Mouse (Mus musculus) stomach, embryonic 16.5 days (tissue): ENCODE measurements around the gene Nptn. TPM values are rescaled to one million over a fixed set of nuclear protein-coding genes. Genes with fewer than 3 reads are reported as not detected.

ENCODE experiments used
- ATAC-seq: fragments of 200-750 bp; cut with Nextera tagmentation; 2 replicates; pipeline ENCODE4 v1.8.0; 2017; ENCODE audit warnings: moderate number of reproducible peaks, moderate TSS enrichment; ENCODE audit not compliant: insufficient read depth, low FRiP score
- H3K27ac ChIP-seq: fragments of 300-500 bp; sonication (generic); 2 replicates; pipeline ENCODE4 v1.5.1; 2014; ENCODE audit warnings: low read length
- H3K27me3 ChIP-seq: fragments of 300-500 bp; sonication (generic); 2 replicates; pipeline ENCODE4 v1.6.1; 2014; ENCODE audit warnings: low read length, control low read depth, mixed read lengths; ENCODE audit not compliant: control insufficient read depth, insufficient read depth
- H3K36me3 ChIP-seq: fragments of 300-500 bp; sonication (generic); 2 replicates; pipeline ENCODE4 v1.6.1; 2014; ENCODE audit warnings: low read length; ENCODE audit not compliant: control insufficient read depth, insufficient read depth
- H3K4me1 ChIP-seq: fragments of 300-500 bp; sonication (generic); 2 replicates; pipeline ENCODE4 v1.6.1; 2014; ENCODE audit warnings: low read length, control low read depth, mixed read lengths; ENCODE audit not compliant: control insufficient read depth, insufficient read depth
- H3K4me2 ChIP-seq: fragments of 300-500 bp; sonication (generic); 2 replicates; pipeline ENCODE4 v1.6.1; 2014; ENCODE audit warnings: low read depth, low read length, mixed read lengths
- H3K4me3 ChIP-seq: fragments of 300-500 bp; sonication (generic); replicated peaks from 2 replicates; pipeline ENCODE4 v1.5.1; 2014; ENCODE audit warnings: mild to moderate bottlenecking, low read length
- H3K9ac ChIP-seq: fragments of 300-500 bp; sonication (generic); 2 replicates; pipeline ENCODE4 v1.6.1; 2014; ENCODE audit warnings: low read length
- H3K9me3 ChIP-seq: fragments of 300-500 bp; sonication (generic); replicated peaks from 2 replicates; pipeline ENCODE4 v1.6.1; 2016; ENCODE audit warnings: low read length, control low read depth; ENCODE audit not compliant: control insufficient read depth
- WGBS: fragments of 180-500 bp; shearing (Covaris S2); extraction: QIAGEN DNeasy Blood & Tissue Kit; methylation state at CpG from one replicate; pipeline ENCODE4 v1.1.7; 2014; 5-methylcytosine and 5-hydroxymethylcytosine counted together
- polyA plus RNA-seq: library from polyadenylated mRNA; unstranded; fragments of >200 nt; fragmentation: Nextera tagmentation; extraction: Ambion mirVana; gene quantifications from 2 replicates; pipeline ENCODE4 v1.2.1, GENCODE M21; 2015

Nptn gene
- polyA plus RNA-seq, 1 experiment from 2014 or later, result 155 TPM

- Histone ChIP-seq H3K27ac (peak overlapping the region; percentile 93), H3K9me3 (no peaks in the 10 kb centered on the region), H3K9ac (peak overlapping the region; percentile 78), H3K4me2 (peak overlapping the region; percentile 68), H3K36me3 (no peaks in the 10 kb centered on the region), H3K27me3 (no peaks in the 10 kb centered on the region), H3K4me1 (peaks cover 8% of the 10 kb centered on the region; the same call in 1 of the 2 replicates), H3K4me3 (peak overlapping the region; percentile 41)
- 23% methylated on average over 8 of the region's 8 CpGs for WGBS
- ATAC-seq, result peak; percentile 18; the same call in 1 of the 2 replicates
These were observed 633 bp upstream of the Nptn start for GRCm38 (mm10) chr9:58581283-58581930.

DNA sequence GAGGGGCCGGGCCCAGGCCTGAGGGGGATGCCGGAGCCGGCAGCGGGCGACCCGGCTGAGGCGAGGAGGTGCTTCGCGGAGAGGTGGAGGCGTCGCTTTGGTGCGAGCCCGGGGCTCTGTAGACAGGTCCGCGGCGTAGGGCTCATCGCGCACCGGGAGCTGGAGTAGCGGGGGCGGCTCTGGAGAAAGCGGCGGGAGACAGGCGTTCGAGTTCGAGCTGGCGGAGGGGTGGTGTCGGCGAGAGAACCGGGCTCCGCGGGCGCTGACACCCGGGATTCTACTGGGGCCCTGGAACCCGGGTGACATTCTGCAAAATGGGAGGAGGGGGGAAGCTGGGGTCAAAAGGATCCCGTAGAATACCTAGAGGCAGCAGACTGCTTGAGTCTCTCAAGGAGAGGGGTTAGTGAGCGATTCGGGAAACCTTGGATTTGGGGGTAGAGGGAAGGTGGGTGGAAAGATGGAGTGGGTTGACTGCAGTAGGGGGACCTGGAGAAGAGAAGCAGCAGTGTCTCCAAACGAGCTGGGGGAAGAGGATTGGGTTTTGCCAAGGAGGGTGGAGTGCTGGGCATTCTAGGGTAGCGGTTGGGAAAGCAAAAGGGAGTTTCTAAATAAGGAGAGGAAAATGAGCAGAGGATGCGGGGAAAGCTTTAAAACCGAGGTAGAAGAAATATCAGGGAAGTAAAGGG lies 684 bp downstream of the Nptn start:
- Histone ChIP-seq H3K4me3 (peak overlapping the region; percentile 83), H3K4me1 (peaks cover 8% of the 10 kb centered on the region; the same call in 1 of the 2 replicates), H3K27me3 (no peaks in the 10 kb centered on the region), H3K9me3 (no peaks in the 10 kb centered on the region), H3K36me3 (no peaks in the 10 kb centered on the region), H3K4me2 (peak overlapping the region; percentile 52), H3K9ac (peak overlapping the region; percentile 97), H3K27ac (peak overlapping the region; percentile 95)
- WGBS, result under 1% methylated on average over 42 of the region's 42 CpGs
- ATAC-seq, result peak; percentile 41

DNA sequence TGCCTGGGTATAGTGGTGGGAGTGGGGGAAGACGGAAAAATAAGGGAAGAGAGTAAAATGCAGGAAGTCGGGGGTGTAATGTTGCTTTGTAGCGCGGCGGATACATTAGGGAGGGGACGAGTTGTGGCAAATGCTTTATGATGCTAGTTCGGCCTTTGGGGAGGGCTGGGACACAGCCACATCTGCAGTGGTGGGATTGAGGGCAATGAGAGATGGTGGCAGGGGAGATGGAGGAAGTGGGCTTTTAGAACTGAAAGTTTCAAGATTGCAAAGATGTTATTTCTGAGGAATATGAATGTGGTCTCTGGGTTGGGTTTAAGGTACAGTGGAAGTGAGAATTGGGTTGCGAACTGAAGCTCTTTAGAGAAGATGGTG lies 1.2 kb downstream of the Nptn start:
- WGBS, result 2% methylated on average over 8 of the region's 8 CpGs
- Histone ChIP-seq H3K4me2 (peak overlapping the region; percentile 52), H3K27me3 (no peaks in the 10 kb centered on the region), H3K9me3 (no peaks in the 10 kb centered on the region), H3K36me3 (no peaks in the 10 kb centered on the region), H3K4me3 (peak overlapping the region; percentile 83), H3K4me1 (peaks cover 8% of the 10 kb centered on the region; the same call in 1 of the 2 replicates), H3K9ac (peak overlapping the region; percentile 97), H3K27ac (peak overlapping the region; percentile 95)
- no peak for ATAC-seq

- H3K4me3 ChIP-seq, result no peak overlapping the region
- 86% methylated on average over 1 of the region's 1 CpGs for WGBS
These were observed 2.3 kb downstream of the Nptn start for GRCm38 (mm10) chr9:58584323-58584722.

DNA sequence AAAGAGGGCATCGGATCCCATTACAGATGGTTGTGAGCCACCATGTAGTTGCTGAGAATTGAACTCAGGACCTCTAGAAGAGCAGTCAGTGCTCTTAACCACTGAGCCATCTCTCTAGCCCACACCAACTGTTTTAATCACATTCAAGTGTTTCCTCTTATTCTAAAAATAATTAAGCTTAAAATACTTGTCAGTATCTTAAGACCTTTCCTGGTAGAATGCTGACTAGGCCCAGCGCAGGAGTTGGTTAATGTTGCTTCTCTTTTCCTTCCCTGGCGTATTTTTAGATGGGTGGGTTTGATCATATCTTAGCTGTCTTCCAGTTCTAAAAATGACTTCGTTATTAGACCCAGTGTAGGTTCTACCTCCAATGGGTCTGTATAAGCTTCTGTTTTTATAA lies 6.6 kb downstream of the Nptn start:
- Histone ChIP-seq H3K4me2 (no peak overlapping the region), H3K27me3 (no peaks in the 10 kb centered on the region), H3K9ac (no peak overlapping the region), H3K27ac (no peak overlapping the region), H3K36me3 (no peaks in the 10 kb centered on the region), H3K4me1 (peaks cover 2% of the 10 kb centered on the region; the same call in 1 of the 2 replicates), H3K9me3 (no peaks in the 10 kb centered on the region), H3K4me3 (no peak overlapping the region)
- 82% methylated on average over 4 of the region's 4 CpGs for WGBS
- ATAC-seq, result no peak

More at GRCm38 (mm10) chr9:58584323-58584722, 2.3 kb downstream of the Nptn start:
- H3K27ac ChIP-seq, result no peak overlapping the region
- no peak for ATAC-seq
- H3K4me1 ChIP-seq, result peaks cover 8% of the 10 kb centered on the region; the same call in 1 of the 2 replicates
- H3K9ac ChIP-seq, result no peak overlapping the region
- H3K36me3 ChIP-seq, result no peaks in the 10 kb centered on the region
- no peaks in the 10 kb centered on the region for H3K27me3 ChIP-seq
- H3K9me3 ChIP-seq, result no peaks in the 10 kb centered on the region
- no peak overlapping the region for H3K4me2 ChIP-seq

DNA sequence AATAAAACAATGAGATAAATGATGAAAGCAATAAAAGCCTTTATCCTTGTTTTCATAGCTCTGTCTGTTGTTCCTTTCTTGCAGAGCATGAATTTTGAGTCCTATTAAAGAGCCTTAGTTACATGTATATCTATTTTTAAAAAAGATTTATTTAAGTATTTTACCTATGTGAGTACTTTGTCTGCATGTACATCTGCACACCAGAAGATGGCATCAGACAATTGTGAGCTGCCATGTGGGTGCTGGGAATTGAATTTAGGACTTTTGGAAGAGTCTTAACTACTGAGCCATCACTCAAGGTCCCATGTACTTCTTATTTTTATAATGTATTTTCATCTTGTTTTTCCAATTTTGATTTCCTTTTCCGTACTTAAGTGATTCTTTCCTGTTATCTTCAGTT lies 13.3 kb downstream of the Nptn start:
- H3K4me3 ChIP-seq, result no peak overlapping the region
- H3K27ac ChIP-seq, result no peak overlapping the region
- no peak overlapping the region for H3K4me2 ChIP-seq
- H3K4me1 ChIP-seq, result no peaks in the 10 kb centered on the region; the same call in 1 of the 2 replicates
- no peaks in the 10 kb centered on the region for H3K36me3 ChIP-seq
- H3K27me3 ChIP-seq, result no peaks in the 10 kb centered on the region
- WGBS, result 92% methylated on average over 1 of the region's 1 CpGs
- no peak overlapping the region for H3K9ac ChIP-seq
- no peak for ATAC-seq
- no peaks in the 10 kb centered on the region for H3K9me3 ChIP-seq

GRCm38 (mm10) chr9:58613790-58614189 lies 31.8 kb downstream of the Nptn start:
- Histone ChIP-seq H3K4me1 (peaks cover 15% of the 10 kb centered on the region), H3K27me3 (no peaks in the 10 kb centered on the region), H3K36me3 (no peaks in the 10 kb centered on the region), H3K9ac (no peak overlapping the region), H3K4me2 (no peak overlapping the region), H3K27ac (no peak overlapping the region), H3K4me3 (no peak overlapping the region), H3K9me3 (no peaks in the 10 kb centered on the region)
- ATAC-seq, result no peak
- WGBS, result 85% methylated on average over 1 of the region's 1 CpGs

DNA sequence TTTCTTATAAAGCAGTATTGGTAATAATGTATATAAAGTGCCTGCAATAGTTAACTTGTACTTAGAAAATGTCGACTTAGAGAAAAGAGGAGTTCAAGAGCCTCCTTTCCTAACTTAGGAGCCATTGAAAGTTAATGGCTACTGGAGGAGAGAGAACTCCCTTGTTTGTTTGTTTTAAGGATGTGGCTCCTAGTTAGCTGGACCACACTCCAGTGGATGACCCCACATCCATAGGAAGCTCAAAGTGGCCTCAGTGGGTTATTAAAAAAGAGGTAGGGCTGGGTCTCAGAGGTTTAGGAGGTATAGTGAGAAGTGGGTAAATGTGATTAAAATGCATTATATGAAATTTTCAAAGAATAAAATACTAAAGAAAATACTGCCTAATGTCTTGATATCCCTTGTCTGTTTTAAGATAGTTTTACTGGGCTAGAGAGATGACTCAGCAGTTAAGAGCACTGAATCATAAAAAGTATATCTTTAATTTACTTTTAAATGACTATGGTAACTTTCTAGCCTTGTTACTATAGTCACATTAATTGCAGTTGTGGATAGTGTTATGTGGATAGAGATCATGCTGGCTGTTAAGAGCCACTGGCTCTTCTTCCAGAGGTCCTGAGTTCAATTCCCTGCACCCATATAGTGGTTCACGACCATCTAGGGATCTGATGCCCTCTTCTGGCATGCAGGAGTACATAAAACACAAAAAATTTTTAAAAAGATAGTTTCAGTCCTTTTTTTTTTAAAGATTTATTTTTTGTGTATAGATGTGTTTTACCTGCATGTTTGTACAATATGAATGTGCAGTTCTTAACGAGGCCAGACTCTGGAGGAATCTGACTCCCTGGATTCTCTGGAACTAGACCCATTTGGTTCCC lies 33.3 kb downstream of the Nptn start:
- Histone ChIP-seq H3K27me3 (no peaks in the 10 kb centered on the region), H3K9me3 (no peaks in the 10 kb centered on the region), H3K4me2 (no peak overlapping the region), H3K9ac (no peak overlapping the region), H3K36me3 (no peaks in the 10 kb centered on the region), H3K4me3 (no peak overlapping the region), H3K4me1 (peaks cover 16% of the 10 kb centered on the region), H3K27ac (no peak overlapping the region)
- no peak for ATAC-seq
- WGBS, result 71% methylated on average over 3 of the region's 3 CpGs
